Mouse (Mus musculus) cerebellum, adult 18-20 months (tissue): ENCODE results near the gene Gnaq.
"Not testable (repeated sequence)": the region's sequence is repeated elsewhere in the genome, so short reads cannot be mapped to it uniquely, and the experiment has no call there.

ENCODE experiments used
- DNase-seq, 2 experiments: peaks; one replicate each; pipeline ENCODE4 v3.0.0; 2021

Gene Gnaq

DNA sequence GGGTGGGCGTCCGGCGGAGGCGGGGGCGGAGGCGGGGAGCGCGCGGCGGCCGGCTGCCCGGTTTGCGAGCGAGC is at the start of gene Gnaq:
Gene Gnaq, plus strand, starts transcription at position 41 of the 74 bp plus-strand sequence.
- no peak for DNase-seq

- DNase-seq: not testable (repeated sequence)
Measured at GRCm38 (mm10) chr19:16083981-16084630, 48.5 kb upstream of the Gnaq start.

DNA sequence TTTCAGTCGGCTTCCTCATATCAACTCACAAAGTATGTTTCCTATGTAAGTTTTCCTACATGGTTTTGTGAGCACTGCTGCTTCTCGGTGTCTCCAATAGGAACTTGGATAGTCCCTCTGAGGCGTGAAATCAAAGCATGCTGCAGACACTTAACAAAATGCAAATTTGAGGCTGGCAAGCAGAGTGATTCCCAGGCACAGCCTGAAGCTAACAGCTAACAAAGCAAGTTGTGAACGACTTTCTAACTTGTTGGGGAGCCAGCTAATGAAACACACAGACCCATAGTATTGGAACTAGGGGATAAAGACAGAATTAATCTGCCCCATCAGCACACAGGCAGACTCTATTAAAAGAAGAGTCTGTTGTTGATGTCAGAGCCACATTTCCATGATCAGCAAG is 47.4 kb upstream of the Gnaq start:
- DNase-seq: no peak

- no peak for DNase-seq
Measured at GRCm38 (mm10) chr19:16086154-16086553, 46.5 kb upstream of the Gnaq start.

- DNase-seq: no peak
Measured at GRCm38 (mm10) chr19:16086581-16086980, 46.0 kb upstream of the Gnaq start.

DNA sequence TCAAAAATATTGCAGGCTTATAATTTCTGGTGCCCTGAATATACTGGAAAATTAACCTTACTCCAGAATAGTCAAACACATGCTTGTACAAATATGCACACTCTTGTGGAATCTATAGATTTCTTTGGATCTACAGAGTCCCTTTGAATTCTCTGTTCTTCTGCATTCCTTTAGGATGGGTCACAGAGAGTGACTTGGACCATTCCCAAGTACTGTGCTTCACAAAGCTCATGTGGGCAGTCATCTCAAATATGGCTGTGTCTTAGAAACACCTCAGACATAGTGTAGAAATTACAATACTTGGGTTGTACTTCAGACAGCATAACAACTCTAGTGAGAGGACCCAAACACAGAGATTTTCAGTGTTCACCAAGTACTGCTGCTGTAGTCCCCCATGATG is 45.2 kb upstream of the Gnaq start:
- no peak for DNase-seq

- DNase-seq: no peak
Measured at GRCm38 (mm10) chr19:16093616-16094015, 39.0 kb upstream of the Gnaq start.

DNA sequence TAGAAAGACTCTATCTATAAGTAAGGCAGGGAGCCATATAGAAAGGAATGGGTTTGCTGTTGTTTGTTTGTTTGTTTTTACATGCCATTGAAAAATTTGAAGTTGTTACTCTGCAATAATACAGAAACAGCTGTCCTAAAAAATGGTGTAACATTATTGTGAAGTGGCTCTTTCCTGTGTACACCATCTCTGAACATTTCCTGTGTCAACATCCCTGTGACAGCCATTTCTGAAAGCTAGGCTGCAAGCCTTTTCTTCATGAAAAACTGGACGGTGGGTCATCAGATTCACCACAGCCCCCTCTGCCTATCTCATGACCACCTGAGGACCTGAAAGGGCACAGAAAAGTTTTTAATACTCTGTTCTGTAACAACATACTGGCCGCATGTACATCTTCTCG is 22.7 kb upstream of the Gnaq start:
- no peak for DNase-seq

- no peak for DNase-seq
Measured at GRCm38 (mm10) chr19:16110670-16111069, 22.0 kb upstream of the Gnaq start.

DNA sequence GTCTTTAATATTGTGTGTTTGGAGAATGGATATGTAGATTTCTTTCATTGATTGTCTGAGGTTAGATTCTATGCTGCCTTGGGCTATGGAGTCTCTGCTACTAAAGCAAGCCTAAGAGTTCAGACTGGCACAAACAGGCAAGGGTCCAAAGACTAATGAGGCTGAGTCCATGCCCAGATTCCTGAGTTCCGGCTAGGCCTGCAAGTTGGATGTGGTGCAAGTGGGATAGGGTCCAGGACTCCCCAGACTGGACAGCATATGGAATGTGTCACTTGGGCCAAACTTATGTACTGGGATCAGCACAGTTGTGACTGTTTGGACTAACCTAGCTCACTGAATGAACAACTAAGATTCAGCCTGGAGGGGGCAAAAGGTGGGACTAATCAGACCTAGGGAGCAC is 19.3 kb upstream of the Gnaq start:
- DNase-seq: peak; percentile 90 to 94

DNA sequence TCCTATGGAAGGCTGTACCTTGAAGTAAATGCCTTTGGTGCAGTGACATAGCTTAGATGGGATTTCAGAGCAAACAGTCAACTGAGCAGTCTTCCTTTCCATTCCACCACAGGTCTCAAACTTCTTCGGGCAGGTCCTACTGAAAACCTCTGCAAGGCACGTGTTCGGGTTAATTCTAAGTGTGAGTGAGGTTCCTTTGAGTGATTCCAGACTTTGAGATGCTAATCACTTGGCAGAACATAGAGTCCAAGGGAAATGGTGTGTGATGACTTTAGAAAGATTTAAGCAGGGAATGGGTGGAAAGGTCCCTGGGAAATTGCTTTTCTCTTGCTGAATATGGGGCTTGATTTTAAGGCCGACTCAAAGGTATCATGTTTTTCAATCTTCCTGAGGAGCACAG is 14.2 kb upstream of the Gnaq start:
- DNase-seq: no peak

- no peak for DNase-seq
Measured at GRCm38 (mm10) chr19:16121301-16121700, 11.3 kb upstream of the Gnaq start.

DNA sequence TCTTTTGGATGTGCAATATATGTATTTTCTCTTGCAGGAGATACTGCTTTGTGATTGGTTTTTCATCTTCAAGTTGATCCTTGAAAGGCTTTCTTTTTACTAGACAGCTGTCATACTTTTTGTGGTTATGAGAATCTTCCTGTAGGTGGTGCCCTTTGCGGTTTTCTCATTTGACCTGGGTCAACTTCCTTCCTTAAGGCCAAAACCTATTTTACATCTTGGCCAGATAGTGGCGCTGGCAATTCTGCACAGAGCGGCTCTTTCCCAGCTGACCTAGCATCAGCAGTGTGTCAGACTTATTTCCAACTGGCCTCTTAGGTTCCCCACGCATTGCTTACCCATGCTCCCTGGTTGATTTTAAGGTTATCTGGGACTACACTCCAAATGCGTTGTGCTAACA is 3.9 kb upstream of the Gnaq start:
- DNase-seq: peak in 1 of 2 experiments; percentile 29

DNA sequence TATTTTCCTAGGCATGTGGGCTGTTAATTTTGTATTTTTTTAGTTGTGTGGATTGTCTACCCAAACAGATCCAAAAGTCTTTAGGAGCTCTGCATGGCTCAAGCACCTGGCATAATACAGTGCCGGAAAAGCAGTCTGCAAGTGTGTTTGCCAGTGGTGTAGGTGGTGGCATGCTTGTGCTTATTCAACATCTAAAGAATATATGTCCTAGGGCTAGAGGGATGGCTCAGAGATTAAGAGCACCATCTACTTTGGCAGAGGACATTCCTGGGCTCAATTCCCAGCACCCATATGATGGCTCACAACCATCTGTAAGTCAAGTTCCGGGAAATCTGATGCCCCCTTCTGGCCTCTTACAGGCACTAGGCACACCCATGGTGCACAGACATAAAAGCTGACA is 3.5 kb upstream of the Gnaq start:
- DNase-seq: no peak

DNA sequence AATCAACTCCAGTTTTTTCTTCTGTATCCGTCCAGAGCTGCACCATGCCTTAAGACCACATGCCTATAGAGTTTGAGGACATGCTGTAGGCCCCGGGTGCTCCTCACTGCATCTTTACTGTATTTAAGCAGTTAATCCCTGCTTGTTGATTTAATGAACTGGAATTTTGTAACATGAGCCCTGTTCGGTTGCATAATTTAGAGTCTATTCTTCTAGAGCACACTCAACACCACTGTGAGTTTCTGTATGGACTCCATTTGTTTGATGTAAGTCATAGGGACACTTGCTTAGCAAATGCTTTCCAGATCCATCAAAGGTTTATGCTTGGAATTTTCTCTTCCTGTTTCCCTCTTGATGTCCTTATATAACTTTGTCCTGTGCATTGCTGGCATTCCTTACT is 2.2 kb upstream of the Gnaq start:
- no peak for DNase-seq

DNA sequence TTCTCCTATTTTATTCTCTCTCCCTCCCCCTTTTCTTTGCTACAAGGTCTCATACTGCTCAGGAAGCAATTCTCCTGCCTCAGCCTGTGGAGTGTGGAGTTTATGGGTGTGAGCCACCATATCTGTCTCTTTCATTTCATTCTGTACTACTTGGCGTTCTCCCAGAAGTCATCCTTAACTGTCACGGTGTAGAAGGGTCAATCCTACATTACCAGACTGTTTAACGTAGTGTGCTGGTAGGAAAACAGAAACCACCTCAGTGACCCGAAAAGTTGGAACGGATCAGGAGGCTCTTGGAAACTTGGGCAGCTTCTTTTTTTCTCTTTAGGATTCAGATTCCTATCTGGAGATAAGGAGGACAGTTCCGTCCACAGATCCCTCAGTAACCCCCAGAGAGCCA is 800 bp upstream of the Gnaq start:
- no peak for DNase-seq

GRCm38 (mm10) chr19:16132340-16132790 is 266 bp upstream of the Gnaq start:
- peak; percentile 92 to 94 for DNase-seq

- DNase-seq: peak; percentile 69 to 86
Measured at GRCm38 (mm10) chr19:16132865-16133720, 462 bp downstream of the Gnaq start.

DNA sequence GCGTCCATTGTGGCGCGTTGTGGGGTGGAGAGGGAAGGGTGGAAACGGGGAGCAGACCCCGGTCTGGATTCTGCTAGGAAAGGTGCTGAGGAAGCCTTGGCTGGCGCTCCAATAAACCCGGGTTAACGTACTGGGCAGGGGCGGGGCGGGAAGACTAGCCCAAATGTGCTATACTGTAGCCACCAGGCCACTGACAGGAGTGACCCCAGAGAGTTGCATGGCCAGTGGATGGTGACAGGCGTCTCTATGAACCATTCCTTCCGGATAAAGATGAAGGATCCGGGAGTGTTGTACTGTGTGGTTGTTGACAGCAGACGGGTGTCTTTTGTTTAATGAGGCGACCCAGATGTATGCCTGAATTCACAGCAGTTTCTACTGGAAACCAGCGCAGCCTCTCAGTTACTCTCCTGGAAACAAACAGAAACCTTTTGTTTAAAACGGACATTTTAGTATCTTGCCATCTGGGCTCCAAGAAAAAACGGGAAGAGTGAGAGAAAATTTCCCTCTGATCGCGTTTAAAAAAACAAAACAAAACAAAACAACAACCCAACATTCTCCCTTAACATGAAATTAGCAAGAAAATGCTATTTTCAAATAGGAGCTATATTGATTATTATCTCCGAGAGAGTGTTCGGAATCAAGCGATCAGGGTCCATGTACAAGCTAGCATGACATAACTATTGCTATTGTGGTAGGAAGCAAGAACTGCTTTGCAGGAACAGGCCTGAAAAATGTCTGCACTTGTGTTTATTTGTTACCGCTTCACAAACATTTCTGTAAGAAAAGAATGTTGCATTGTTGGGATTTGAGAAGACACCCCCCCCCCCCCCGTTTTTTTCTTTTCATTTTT is 1.3 kb downstream of the Gnaq start:
- DNase-seq: no peak

DNA sequence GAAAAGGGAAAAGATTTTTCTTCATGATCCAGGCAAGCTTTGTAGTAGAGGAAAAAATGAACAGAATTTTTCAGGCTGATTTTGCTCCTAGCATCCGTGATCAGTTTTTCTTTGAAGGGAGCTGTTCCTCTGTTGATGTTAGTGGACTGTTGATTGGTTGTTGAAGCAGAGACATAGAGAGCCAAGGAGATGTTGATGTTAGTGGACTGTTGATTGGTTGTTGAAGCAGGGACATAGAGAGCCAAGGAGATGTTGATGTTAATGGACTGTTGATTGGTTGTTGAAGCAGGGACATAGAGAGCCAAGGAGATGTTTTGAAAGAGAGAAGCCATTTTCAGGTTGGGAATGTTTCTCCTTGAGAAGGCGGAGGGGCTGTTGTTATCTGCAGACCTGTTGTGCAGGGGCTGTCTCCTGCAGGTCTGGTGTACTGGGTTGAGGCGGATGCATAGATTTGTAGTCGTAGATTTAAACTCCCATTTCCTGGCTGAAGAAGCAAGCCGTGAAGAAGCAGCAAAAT is 5.5 kb downstream of the Gnaq start:
- peak in 1 of 2 experiments; percentile 17 for DNase-seq

DNA sequence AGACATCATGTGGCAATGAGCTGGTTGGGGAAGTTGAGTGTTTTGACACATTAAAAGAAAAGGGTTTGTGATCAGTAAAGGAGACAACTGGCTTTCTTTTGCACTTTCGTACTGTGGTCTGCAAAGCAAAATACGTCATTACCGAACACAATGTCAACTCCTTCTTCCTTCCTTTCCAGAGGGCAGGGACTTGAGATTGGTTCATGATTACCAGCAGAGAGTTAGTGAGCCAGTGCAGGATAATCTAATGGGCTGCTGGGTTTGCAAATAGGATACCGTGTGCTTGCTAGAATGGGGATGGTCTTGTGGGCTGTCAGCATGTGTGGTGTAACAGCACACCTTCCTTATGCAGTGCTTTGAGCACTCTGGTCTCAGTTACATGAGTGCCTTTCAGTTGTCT is 8.1 kb downstream of the Gnaq start:
- no peak for DNase-seq

DNA sequence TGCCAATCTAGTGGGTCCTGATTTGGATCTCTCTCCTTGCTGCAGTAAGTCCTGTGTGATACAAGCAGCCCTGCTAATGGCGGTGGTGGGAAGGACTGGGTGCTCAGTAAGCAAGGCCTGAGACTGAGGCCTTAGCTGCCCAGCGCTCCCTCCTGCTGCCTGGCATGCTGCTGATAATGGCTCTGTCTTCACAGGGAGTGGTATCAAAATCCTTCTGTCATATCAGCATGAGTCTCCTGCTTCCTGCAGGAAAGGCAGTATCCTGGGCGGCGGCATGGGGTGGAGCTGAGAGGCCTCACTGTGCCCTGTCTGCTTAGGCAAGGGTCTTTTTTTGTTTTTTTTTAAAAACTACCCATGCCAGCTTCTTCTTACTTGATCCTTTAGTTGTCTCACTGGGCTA is 9.2 kb downstream of the Gnaq start:
- DNase-seq: peak in 1 of 2 experiments; percentile 24

DNA sequence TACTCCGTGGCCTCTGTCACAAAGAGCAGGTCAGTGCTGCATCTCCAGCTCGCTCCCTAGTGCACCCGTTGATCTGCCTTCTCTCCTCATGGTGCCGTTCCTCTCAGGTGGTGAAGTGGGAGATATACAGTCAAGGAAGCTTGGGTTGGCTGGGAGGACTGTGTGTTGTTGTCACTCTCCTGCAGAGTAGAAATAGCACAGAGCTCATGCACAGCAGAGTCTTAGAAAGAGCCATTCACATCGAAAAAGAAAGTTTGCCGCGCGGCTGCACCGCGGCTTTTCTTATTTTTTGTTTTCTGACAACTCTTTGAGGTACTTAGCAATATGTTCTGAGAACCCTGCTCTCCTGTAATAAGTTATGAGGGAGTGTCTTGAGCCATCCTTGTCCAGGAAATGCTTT is 10.4 kb downstream of the Gnaq start:
- DNase-seq: no peak

DNA sequence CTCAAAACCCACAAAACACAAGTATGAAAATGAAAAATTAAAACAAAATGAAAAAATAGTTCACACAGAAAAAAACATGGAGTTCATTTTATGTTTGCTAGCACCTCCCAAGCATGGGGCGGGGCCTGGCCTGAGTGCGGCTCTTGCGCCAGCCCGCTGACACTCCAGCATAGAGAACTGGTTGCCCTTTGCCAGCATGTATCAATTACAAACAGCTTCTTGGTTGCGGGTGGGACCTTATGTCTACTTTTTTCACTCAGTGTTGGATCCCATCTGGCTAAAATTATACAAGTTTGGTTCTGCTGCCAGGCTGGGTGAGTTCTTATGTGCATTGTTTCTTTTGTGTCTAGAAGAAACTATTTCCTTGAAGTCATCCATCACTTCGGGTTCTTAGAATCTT is 14.8 kb downstream of the Gnaq start:
- DNase-seq: no peak
